Mouse (Mus musculus): ENCODE results near the gene Tnfaip8l2. TPM values are rescaled to one million over a fixed set of nuclear protein-coding genes. Genes with fewer than 3 reads are reported as not detected.
"Not testable (repeated sequence)": the region's sequence is repeated elsewhere in the genome, so short reads cannot be mapped to it uniquely, and the experiment has no call there.

Tnfaip8l2 gene
- polyA plus RNA-seq, 1 experiment from 2014 or later = 3.3 TPM

- no peak overlapping the region for H3K4me2 ChIP-seq (replicated peaks)
- H3K9ac ChIP-seq = no peak overlapping the region
- WGBS = 51% methylated on average over 4 of the region's 4 CpGs
- H3K9me3 ChIP-seq = no peaks in the 10 kb centered on the region
- no peaks in the 10 kb centered on the region for H3K36me3 ChIP-seq
- no peak overlapping the region for H3K27ac ChIP-seq
- H3K4me1 ChIP-seq = no peaks in the 10 kb centered on the region
- no peak for ATAC-seq (ENCODE audit: low FRiP score, low read depth)
- no peaks in the 10 kb centered on the region for H3K27me3 ChIP-seq (replicated peaks)
- H3K4me3 ChIP-seq = no peak overlapping the region
Measured at GRCm38 (mm10) chr3:95153874-95154273, 11.7 kb upstream of the Tnfaip8l2 start.

DNA sequence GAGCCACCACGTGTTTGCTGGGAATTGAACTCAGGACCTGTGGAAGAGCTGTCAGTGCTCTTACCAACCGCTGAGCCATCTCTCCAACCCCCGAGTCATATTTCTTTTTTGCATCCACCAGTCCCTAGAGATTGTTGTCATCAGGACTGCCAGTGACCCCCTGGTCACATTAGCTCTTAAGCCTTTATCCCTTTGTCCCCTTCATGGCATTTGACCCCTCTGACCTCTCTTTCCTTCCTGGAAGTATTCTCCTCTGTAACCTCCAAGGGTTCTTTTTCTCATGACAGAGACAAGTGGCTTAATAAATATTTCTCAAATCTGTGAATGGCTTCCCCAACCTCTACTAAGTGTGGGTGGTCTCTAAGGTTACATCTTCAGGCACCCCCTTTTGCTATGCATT is 5.8 kb upstream of the Tnfaip8l2 start:
- Histone ChIP-seq H3K36me3 (no peaks in the 10 kb centered on the region), H3K9ac (no peak overlapping the region), H3K4me2 (replicated peaks) (no peak overlapping the region), H3K4me1 (no peaks in the 10 kb centered on the region), H3K27ac (no peak overlapping the region), H3K4me3 (no peak overlapping the region), H3K27me3 (replicated peaks) (no peaks in the 10 kb centered on the region), H3K9me3 (no peaks in the 10 kb centered on the region)
- WGBS = 34% methylated on average over 3 of the region's 3 CpGs
- no peak for ATAC-seq (ENCODE audit: low FRiP score, low read depth)

GRCm38 (mm10) chr3:95142617-95143011 is 454 bp upstream of the Tnfaip8l2 start:
- Histone ChIP-seq H3K4me1 (no peaks in the 10 kb centered on the region), H3K9ac (no peak overlapping the region), H3K27ac (no peak overlapping the region), H3K4me3 (no peak overlapping the region), H3K36me3 (peaks cover 12% of the 10 kb centered on the region), H3K9me3 (no peaks in the 10 kb centered on the region), H3K27me3 (replicated peaks) (no peaks in the 10 kb centered on the region), H3K4me2 (replicated peaks) (no peak overlapping the region)
- WGBS = 10% methylated on average over 5 of the region's 5 CpGs
- peak; percentile 81; the same call in 1 of the 2 replicates for ATAC-seq (ENCODE audit: low FRiP score, low read depth)

DNA sequence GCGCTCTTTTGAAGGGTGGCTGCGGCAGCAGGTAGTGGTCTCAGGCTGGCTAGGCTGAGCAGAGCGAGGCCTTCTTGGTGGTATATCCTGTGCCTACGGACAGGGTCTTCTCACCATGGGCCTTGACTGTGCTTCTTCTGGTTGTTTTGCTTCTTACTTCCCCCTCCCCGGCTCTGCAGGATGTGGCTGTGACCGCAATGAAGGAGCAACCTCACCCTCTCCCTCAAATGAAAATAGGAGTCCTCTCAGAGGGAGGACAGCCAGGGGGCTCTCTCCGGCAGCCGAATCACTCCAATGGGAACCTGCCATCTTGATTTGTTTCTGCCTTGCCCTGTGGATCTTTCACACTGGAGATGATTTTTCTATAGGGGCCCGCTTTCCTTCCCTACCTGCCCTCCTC is 686 bp downstream of the Tnfaip8l2 start:
- WGBS = 91% methylated on average over 9 of the region's 9 CpGs
- H3K27ac ChIP-seq = no peak overlapping the region
- ATAC-seq (ENCODE audit: low FRiP score, low read depth) = no peak

DNA sequence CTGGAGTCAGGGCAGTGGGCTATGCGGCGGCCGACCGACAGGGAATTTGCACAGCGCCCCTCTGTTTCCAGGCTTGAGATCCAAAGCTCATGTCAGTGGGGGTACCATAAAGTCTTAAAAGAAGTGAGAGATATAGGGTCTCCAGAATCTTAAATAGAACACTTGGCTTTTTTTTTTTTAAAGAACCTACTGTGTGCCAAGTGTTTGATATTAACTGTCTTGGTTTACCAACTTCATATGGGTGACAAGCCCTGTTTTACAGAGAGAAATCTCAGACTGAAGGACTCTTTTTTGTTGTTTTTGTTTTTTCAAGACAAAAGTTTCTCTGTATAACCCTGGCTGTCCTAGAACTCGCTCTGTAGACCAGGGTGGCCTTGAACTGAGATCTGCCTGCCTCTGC is 1.4 kb downstream of the Tnfaip8l2 start:
- no peak for ATAC-seq (ENCODE audit: low FRiP score, low read depth)
- no peak overlapping the region for H3K4me3 ChIP-seq
- no peak overlapping the region for H3K4me2 ChIP-seq (replicated peaks)
- no peaks in the 10 kb centered on the region for H3K9me3 ChIP-seq
- H3K27me3 ChIP-seq (replicated peaks) = no peaks in the 10 kb centered on the region
- H3K36me3 ChIP-seq = peaks cover 12% of the 10 kb centered on the region
- no peak overlapping the region for H3K9ac ChIP-seq
- 86% methylated on average over 6 of the region's 6 CpGs for WGBS
- H3K27ac ChIP-seq = no peak overlapping the region
- H3K4me1 ChIP-seq = no peaks in the 10 kb centered on the region

More for the DNA sequence above, 686 bp downstream of the Tnfaip8l2 start:
- Histone ChIP-seq H3K9me3 (no peaks in the 10 kb centered on the region), H3K4me3 (no peak overlapping the region), H3K27me3 (replicated peaks) (no peaks in the 10 kb centered on the region), H3K9ac (no peak overlapping the region), H3K4me1 (no peaks in the 10 kb centered on the region), H3K4me2 (replicated peaks) (no peak overlapping the region), H3K36me3 (peaks cover 12% of the 10 kb centered on the region)

- H3K27ac ChIP-seq = no peak overlapping the region
- peaks cover 12% of the 10 kb centered on the region for H3K36me3 ChIP-seq
- no peak for ATAC-seq (ENCODE audit: low FRiP score, low read depth)
- no peak overlapping the region for H3K4me2 ChIP-seq (replicated peaks)
- no peaks in the 10 kb centered on the region for H3K9me3 ChIP-seq
- peaks cover 3% of the 10 kb centered on the region; the same call in 1 of the 2 replicates for H3K4me1 ChIP-seq
- H3K9ac ChIP-seq = no peak overlapping the region
- H3K4me3 ChIP-seq = no peak overlapping the region
- H3K27me3 ChIP-seq (replicated peaks) = no peaks in the 10 kb centered on the region
- 64% methylated on average over 18 of the region's 18 CpGs for WGBS
Measured at GRCm38 (mm10) chr3:95140289-95140595, 1.9 kb downstream of the Tnfaip8l2 start.

DNA sequence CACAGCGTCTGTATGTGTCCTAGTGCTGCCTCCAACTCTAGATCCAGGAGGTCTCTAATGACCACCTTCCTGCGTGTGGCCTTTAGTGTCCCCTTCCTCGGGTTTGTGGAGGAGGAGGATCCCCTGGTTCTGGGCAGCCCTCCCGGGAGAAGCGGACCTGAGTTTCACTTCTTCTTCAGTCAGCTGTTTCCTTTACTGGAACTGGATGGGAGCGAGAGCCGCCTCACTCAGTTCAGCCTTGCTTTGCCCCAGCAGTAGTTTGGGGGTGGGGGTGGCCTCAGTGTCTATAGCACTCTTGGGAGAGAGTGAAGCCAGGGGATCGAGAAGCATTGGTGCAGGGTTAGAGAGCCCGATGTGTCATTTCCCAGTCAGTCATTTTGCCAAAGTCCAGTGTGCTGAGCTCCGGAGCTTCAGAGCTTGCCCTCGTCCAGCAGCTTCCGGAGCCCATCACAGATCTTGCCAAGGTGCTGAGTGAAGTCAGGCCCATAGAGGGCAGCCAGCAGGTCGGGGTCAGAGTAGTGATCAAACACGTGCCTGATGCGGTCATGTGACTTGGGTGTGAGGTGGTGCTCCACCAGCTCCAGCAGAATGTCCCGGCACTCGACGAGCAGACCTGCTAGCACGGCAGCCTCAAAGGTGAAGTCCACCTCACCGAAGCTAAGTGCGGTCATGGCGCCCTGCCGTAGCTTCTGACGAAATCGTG is 2.4 kb downstream of the Tnfaip8l2 start:
- Histone ChIP-seq H3K27ac (no peak overlapping the region), H3K4me3 (no peak overlapping the region), H3K36me3 (peaks cover 12% of the 10 kb centered on the region), H3K27me3 (replicated peaks) (no peaks in the 10 kb centered on the region), H3K9me3 (no peaks in the 10 kb centered on the region), H3K4me2 (replicated peaks) (no peak overlapping the region), H3K4me1 (peaks cover 8% of the 10 kb centered on the region; the same call in 1 of the 2 replicates), H3K9ac (no peak overlapping the region)
- 74% methylated on average over 25 of the region's 25 CpGs for WGBS
- ATAC-seq (ENCODE audit: low FRiP score, low read depth) = no peak

- H3K9ac ChIP-seq = no peak overlapping the region
- no peak overlapping the region for H3K4me3 ChIP-seq
- H3K36me3 ChIP-seq = peaks cover 12% of the 10 kb centered on the region
- H3K4me1 ChIP-seq = peaks cover 12% of the 10 kb centered on the region
- H3K27ac ChIP-seq = no peak overlapping the region
- WGBS = 91% methylated on average over 3 of the region's 3 CpGs
- ATAC-seq (ENCODE audit: low FRiP score, low read depth) = no peak
- no peak overlapping the region for H3K4me2 ChIP-seq (replicated peaks)
- H3K9me3 ChIP-seq = no peaks in the 10 kb centered on the region
- H3K27me3 ChIP-seq (replicated peaks) = no peaks in the 10 kb centered on the region
Measured at GRCm38 (mm10) chr3:95136336-95136735, 5.8 kb downstream of the Tnfaip8l2 start.

GRCm38 (mm10) chr3:95135433-95136052 is 6.6 kb downstream of the Tnfaip8l2 start:
- ATAC-seq (ENCODE audit: low FRiP score, low read depth) = no peak
- Histone ChIP-seq H3K27me3 (replicated peaks) (no peaks in the 10 kb centered on the region), H3K4me1 (peaks cover 12% of the 10 kb centered on the region), H3K4me2 (replicated peaks) (peak overlapping the region; percentile 58), H3K36me3 (peaks cover 13% of the 10 kb centered on the region), H3K4me3 (no peak overlapping the region; the same call in 1 of the 2 replicates), H3K27ac (no peak overlapping the region), H3K9me3 (no peaks in the 10 kb centered on the region), H3K9ac (no peak overlapping the region)
- 91% methylated on average over 7 of the region's 7 CpGs for WGBS

DNA sequence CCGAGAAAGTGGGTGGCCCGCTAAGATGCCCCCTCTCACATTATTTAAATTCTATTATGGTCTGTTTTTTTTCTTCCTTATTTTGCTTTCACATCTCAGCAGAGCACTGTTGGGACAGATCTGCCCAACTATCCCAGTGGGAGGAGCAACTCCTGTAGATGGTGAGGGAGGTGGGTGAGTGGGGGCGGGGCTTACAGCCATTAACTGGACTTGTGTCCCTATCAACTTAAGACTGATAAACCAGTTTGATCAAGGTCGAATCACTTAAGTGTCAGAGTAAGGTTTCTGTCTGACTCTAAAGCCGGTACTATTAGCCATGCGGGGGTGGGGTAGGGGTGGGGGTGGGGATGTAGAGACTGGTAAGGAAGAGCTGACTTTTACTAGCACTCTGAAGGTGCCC is 7.1 kb downstream of the Tnfaip8l2 start:
- no peaks in the 10 kb centered on the region for H3K9me3 ChIP-seq
- peak overlapping the region; percentile 23 for H3K4me3 ChIP-seq
- 30% methylated on average over 6 of the region's 6 CpGs for WGBS
- peaks cover 17% of the 10 kb centered on the region for H3K4me1 ChIP-seq
- H3K36me3 ChIP-seq = peaks cover 9% of the 10 kb centered on the region
- 0 out of 2 replicates have a peak overlapping the region, but pooled peaks have one; percentile 35 for H3K9ac ChIP-seq
- ATAC-seq (ENCODE audit: low FRiP score, low read depth) = no peak
- no peak overlapping the region for H3K27ac ChIP-seq
- no peaks in the 10 kb centered on the region for H3K27me3 ChIP-seq (replicated peaks)
- peak overlapping the region; percentile 58 for H3K4me2 ChIP-seq (replicated peaks)

DNA sequence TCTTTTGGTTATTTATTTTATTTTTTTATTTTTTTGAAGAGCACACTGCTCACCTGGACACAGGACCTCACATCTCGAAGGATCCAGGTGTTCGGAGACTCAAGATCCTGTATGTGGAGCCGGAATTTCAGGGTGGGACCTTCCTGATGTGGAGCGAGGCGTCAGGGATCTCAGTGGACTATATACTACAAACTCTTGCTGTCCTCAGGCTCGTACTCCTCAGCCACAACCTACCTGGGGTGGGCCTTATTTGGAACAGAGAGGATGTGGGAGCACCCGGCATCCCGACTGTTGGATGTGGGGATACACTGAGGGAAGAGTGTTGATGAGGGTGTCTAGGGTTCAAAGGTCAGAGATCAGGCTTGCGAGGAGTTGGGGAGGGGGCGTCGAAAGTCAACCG is 8.0 kb downstream of the Tnfaip8l2 start:
- not testable (repeated sequence) for H3K27ac ChIP-seq; H3K9me3 ChIP-seq; H3K4me2 ChIP-seq (replicated peaks); H3K27me3 ChIP-seq (replicated peaks); H3K36me3 ChIP-seq; H3K9ac ChIP-seq
- peak; percentile 45 for ATAC-seq (ENCODE audit: low FRiP score, low read depth)
- WGBS = no CpG with 5 or more reads among the region's 12 CpGs
- Histone ChIP-seq H3K4me3 (peak overlapping the region; percentile 60; the same call in 1 of the 2 replicates), H3K4me1 (peaks cover 25% of the 10 kb centered on the region)

DNA sequence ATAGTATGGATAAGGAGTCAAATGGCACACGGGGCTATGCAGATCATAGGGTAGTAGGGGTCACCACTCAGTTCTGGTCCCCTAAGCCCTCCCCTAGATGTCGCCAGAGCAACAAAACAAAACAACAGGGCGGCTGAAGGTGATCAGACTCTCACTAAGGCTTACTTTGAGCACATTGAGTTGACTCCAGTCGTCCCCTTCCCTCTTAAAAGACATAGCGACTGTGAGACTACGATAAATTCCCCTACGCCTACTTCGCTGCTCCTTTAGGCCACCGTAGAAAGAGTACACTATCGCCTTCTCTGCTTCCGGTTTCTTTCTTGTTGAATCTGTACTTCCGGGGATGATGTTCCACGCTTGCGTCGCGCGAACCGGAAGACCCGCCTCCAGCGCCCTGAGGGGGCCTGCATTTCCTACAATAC is 8.5 kb downstream of the Tnfaip8l2 start, which contains the start of the genes Scnm1 and Lysmd1:
TSS of gene Scnm1 (minus strand) at position 332 of the 422 bp plus-strand sequence.
TSS of gene Lysmd1 (plus strand) at position 409 of the 422 bp plus-strand sequence.
- Histone ChIP-seq H3K4me3 (peak within 1 kb of the TSS; percentile 60), H3K4me1 (peaks cover 27% of the 10 kb centered on the region), H3K9ac (peak within 1 kb of the TSS; percentile 59), H3K9me3 (no peaks in the 10 kb centered on the region), H3K27ac (no peak within 1 kb of the TSS), H3K27me3 (replicated peaks) (no peaks in the 10 kb centered on the region), H3K4me2 (replicated peaks) (peak within 1 kb of the TSS; percentile 76), H3K36me3 (peaks cover 13% of the 10 kb centered on the region)
- under 1% methylated on average over 20 of the region's 20 CpGs for whole genome bisulfite sequencing
- peak; percentile 92 for ATAC-seq (ENCODE audit: low FRiP score, low read depth)
